Mouse (Mus musculus): ENCODE data around the gene Rpl11.
"Not testable (repeated sequence)": the region's sequence is repeated elsewhere in the genome, so short reads cannot be mapped to it uniquely, and the experiment has no call there.

Rpl11 gene

GRCm38 (mm10) chr4:136069954-136070353, 16.7 kb upstream of the Rpl11 start:
- peak; percentile 41 for DNase-seq

GRCm38 (mm10) chr4:136069313-136069712, 16.1 kb upstream of the Rpl11 start:
- DNase-seq: no peak

- DNase-seq: no peak
These were observed 9.9 kb upstream of the Rpl11 start for GRCm38 (mm10) chr4:136063143-136063542.

- not testable (repeated sequence) for DNase-seq
These were observed 6.7 kb upstream of the Rpl11 start for GRCm38 (mm10) chr4:136059800-136060488.

- DNase-seq: no peak
These were observed 4.7 kb upstream of the Rpl11 start for GRCm38 (mm10) chr4:136057916-136058315.

GRCm38 (mm10) chr4:136056030-136056429, 2.8 kb upstream of the Rpl11 start:
- no peak for DNase-seq

- DNase-seq: no peak
These were observed 615 bp upstream of the Rpl11 start for GRCm38 (mm10) chr4:136053843-136054242.

GRCm38 (mm10) chr4:136052534-136053246, 538 bp downstream of the Rpl11 start:
- no peak for DNase-seq

GRCm38 (mm10) chr4:136052060-136052459, 1.2 kb downstream of the Rpl11 start:
- DNase-seq: no peak

GRCm38 (mm10) chr4:136050226-136050625, 3.0 kb downstream of the Rpl11 start:
- DNase-seq: no peak

- DNase-seq: no peak
These were observed 4.8 kb downstream of the Rpl11 start for GRCm38 (mm10) chr4:136048291-136049032.

- DNase-seq: no peak
These were observed 5.6 kb downstream of the Rpl11 start for GRCm38 (mm10) chr4:136047626-136048025.

GRCm38 (mm10) chr4:136046888-136047287, 6.3 kb downstream of the Rpl11 start:
- no peak for DNase-seq

GRCm38 (mm10) chr4:136045091-136045490, 8.1 kb downstream of the Rpl11 start:
- DNase-seq: no peak

GRCm38 (mm10) chr4:136043784-136044400, 9.3 kb downstream of the Rpl11 start:
- DNase-seq: no peak

GRCm38 (mm10) chr4:136035078-136035477, 18.1 kb downstream of the Rpl11 start:
- DNase-seq: no peak

- DNase-seq: no peak
These were observed 20.0 kb downstream of the Rpl11 start for GRCm38 (mm10) chr4:136033231-136033630.

- DNase-seq: no peak
These were observed 22.0 kb downstream of the Rpl11 start for GRCm38 (mm10) chr4:136030968-136031909.

- DNase-seq: no peak
These were observed 24.5 kb downstream of the Rpl11 start for GRCm38 (mm10) chr4:136028689-136029088.

GRCm38 (mm10) chr4:136028132-136028564, 25.1 kb downstream of the Rpl11 start:
- DNase-seq: no peak

- DNase-seq: no peak
These were observed 25.7 kb downstream of the Rpl11 start for GRCm38 (mm10) chr4:136027416-136028131.
